Mouse (Mus musculus) small intestine, adult 10 weeks (tissue): ENCODE measurements around the gene Tmem201. TPM values are rescaled to one million over a fixed set of nuclear protein-coding genes. Genes with fewer than 3 reads are reported as not detected.

Experiments
- polyA plus RNA-seq: library from polyadenylated mRNA; stranded (reverse); fragments of 350-450 nt; fragmentation: Illumina TruSeq; extraction: RNeasy Lipid Tissue Mini Kit (QIAGEN cat#74804); gene quantifications from one replicate; pipeline ENCODE4 v1.2.3, GENCODE M21; 2014; ENCODE audit warnings: low replicate concordance

Gene Tmem201
- polyA plus RNA-seq = 0.74 TPM

GRCm38 (mm10) chr4:149737383-149738324 is at the start of gene Tmem201:
Gene Tmem201, minus strand, starts transcription at chr4:149738044.

GRCm38 (mm10) chr4:149774094-149774470 is 36.2 kb upstream of the Tmem201 start, which contains the start of gene Slc25a33:
Gene Slc25a33, minus strand, starts transcription at chr4:149774277.

GRCm38 (mm10) chr4:149702210-149702979 is 35.4 kb downstream of the Tmem201 start, which contains the start of gene Pik3cd:
Gene Pik3cd, minus strand, starts transcription at chr4:149702571.

Other genes with a start within 250 kb of the Tmem201 start
- 10.2 TPM for gene Ctnnbip1, start 219.8 kb downstream of the Tmem201 start, polyA plus RNA-seq
- gene Clstn1, start 151.6 kb downstream of the Tmem201 start, polyA plus RNA-seq = 11.8 TPM
- 1.4 TPM for gene Pik3cd, start 35.5 kb downstream of the Tmem201 start, polyA plus RNA-seq
- gene Slc25a33, start 36.2 kb upstream of the Tmem201 start, polyA plus RNA-seq = 2.7 TPM
- gene Spsb1, start 217.0 kb upstream of the Tmem201 start, polyA plus RNA-seq = 5.2 TPM